ENCODE assay signal across 29 mouse cellular contexts in the genomic region with DNA sequence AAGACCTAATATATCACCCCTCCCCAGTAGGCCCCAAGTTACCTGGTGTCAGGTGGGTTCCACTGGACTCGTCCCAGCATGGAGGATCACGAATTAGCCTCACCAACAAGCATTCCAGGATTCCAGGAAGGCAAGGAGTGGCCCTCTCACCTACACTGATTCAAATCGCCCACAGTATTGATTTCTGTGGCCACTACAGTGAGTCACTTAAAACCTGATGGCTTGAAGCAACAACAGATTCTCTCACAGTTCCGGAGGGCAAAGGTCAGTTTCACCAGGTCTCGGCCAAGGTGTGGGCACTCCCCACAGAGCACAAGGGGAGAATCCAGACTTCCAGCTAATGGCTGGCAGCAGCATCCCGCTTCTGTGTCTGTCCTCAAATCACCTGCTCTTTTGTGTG. TPM values are rescaled to one million over a fixed set of nuclear protein-coding genes. Genes with fewer than 3 reads are reported as not detected.
A peak's percentile ranks its signal among the peaks of the same experiment; 100 is the strongest.
DNase-seq lines count a peak whose midpoint lies in the region; ATAC-seq and TF ChIP-seq lines count a peak whose summit lies in the region.
"Had no signal": no experiment of that assay in that cellular context is flagged by ENCODE, and none has a peak within 500 bp of the region (broad histone marks: within the 10 kb centered on the region; RNA-seq: fewer than 3 reads in every experiment).

No protein-coding gene starts in this region.

- no peak overlapping the region for H3K4me2 ChIP-seq in embryonic facial prominence, embryonic 11.5 days (ENCODE audit: low read depth, low read length)
- no peak overlapping the region for H3K4me2 ChIP-seq in stomach, embryonic 14.5 days (replicated peaks; ENCODE audit: low read depth, low read length)
- H3K4me2 ChIP-seq in stomach, postnatal 0 days (replicated peaks; ENCODE audit: low read depth), result no peak overlapping the region
- H3K4me2 ChIP-seq in midbrain, postnatal 0 days (ENCODE audit: low read depth, low read length, poor library complexity, severe bottlenecking), result no peak overlapping the region
- H3K4me2 ChIP-seq: embryonic facial prominence, embryonic 12.5 days; embryonic facial prominence, embryonic 15.5 days; forebrain, embryonic 12.5 days; forebrain, embryonic 15.5 days; heart, embryonic 12.5 days; heart, embryonic 15.5 days; hindbrain, embryonic 14.5 days had no signal

- 0 out of 2 replicates have a peak, but pooled peaks have one; percentile 8 for ATAC-seq in embryonic facial prominence, embryonic 11.5 days (replicated peaks; ENCODE audit: insufficient number of reproducible peaks, low FRiP score, low TSS enrichment, low read depth)
- ATAC-seq in stomach, embryonic 14.5 days (ENCODE audit: insufficient number of reproducible peaks, insufficient read depth, low FRiP score, low read depth), result 0 out of 2 replicates have a peak, but pooled peaks have one; percentile 28
- peak; percentile 88 for ATAC-seq in stomach, postnatal 0 days (ENCODE audit: low FRiP score, low TSS enrichment)
- no peak for ATAC-seq in midbrain, postnatal 0 days (ENCODE audit: low FRiP score)
- no peak for ATAC-seq in CD4-positive, CD25-positive, alpha-beta regulatory T cell, adult 4 months
- ATAC-seq: forebrain, embryonic 15.5 days; hindbrain, postnatal 0 days; Patski had no signal

- TF ChIP-seq EP300 in stomach, postnatal 0 days (optimal IDR thresholded peaks at IDR 0.05), result no peak

- H3K4me3 ChIP-seq in embryonic facial prominence, embryonic 11.5 days (ENCODE audit: low read depth, low read length), result no peak overlapping the region
- H3K4me3 ChIP-seq in embryonic facial prominence, embryonic 10.5 days, result no peak overlapping the region
- H3K4me3 ChIP-seq in stomach, embryonic 14.5 days (ENCODE audit: low read depth, low read length), result no peak overlapping the region
- H3K4me3 ChIP-seq in stomach, postnatal 0 days (ENCODE audit: low read depth, low read length), result no peak overlapping the region
- no peak overlapping the region for H3K4me3 ChIP-seq in midbrain, postnatal 0 days (ENCODE audit: low read depth, low read length)
- H3K4me3 ChIP-seq: embryonic facial prominence, embryonic 12.5 days; embryonic facial prominence, embryonic 15.5 days; forebrain, embryonic 12.5 days; forebrain, embryonic 15.5 days; heart, embryonic 12.5 days; heart, embryonic 15.5 days had no signal

- H3K36me3 ChIP-seq in embryonic facial prominence, embryonic 11.5 days (replicated peaks; ENCODE audit: control insufficient read depth, insufficient read depth, low read depth, low read length), result no peaks in the 10 kb centered on the region
- H3K36me3 ChIP-seq in embryonic facial prominence, embryonic 10.5 days (replicated peaks), result no peaks in the 10 kb centered on the region
- no peaks in the 10 kb centered on the region for H3K36me3 ChIP-seq in stomach, embryonic 14.5 days (ENCODE audit: control insufficient read depth, insufficient read depth, low read length)
- H3K36me3 ChIP-seq in stomach, postnatal 0 days (ENCODE audit: control insufficient read depth, insufficient read depth, low read length), result no peaks in the 10 kb centered on the region
- H3K36me3 ChIP-seq in midbrain, postnatal 0 days (ENCODE audit: insufficient read depth, low read length), result no peaks in the 10 kb centered on the region
- H3K36me3 ChIP-seq: embryonic facial prominence, embryonic 12.5 days; embryonic facial prominence, embryonic 15.5 days; forebrain, embryonic 12.5 days; forebrain, embryonic 15.5 days; G1E; heart, embryonic 12.5 days; heart, embryonic 15.5 days had no signal

- no peak overlapping the region for H3K27ac ChIP-seq in embryonic facial prominence, embryonic 11.5 days (replicated peaks; ENCODE audit: low read depth, low read length)
- H3K27ac ChIP-seq in embryonic facial prominence, embryonic 10.5 days (replicated peaks), result no peak overlapping the region
- no peak overlapping the region for H3K27ac ChIP-seq in stomach, embryonic 14.5 days (ENCODE audit: low read length)
- H3K27ac ChIP-seq in stomach, postnatal 0 days (replicated peaks), result no peak overlapping the region
- no peak overlapping the region for H3K27ac ChIP-seq in midbrain, postnatal 0 days (ENCODE audit: low read depth, low read length)
- H3K27ac ChIP-seq: embryonic facial prominence, embryonic 12.5 days; embryonic facial prominence, embryonic 15.5 days; forebrain, embryonic 12.5 days; forebrain, embryonic 15.5 days; heart, embryonic 15.5 days; hindbrain, embryonic 14.5 days; hindbrain, postnatal 0 days had no signal

- no peak overlapping the region for H3K9ac ChIP-seq in embryonic facial prominence, embryonic 11.5 days (replicated peaks; ENCODE audit: low read length)
- no peak overlapping the region for H3K9ac ChIP-seq in stomach, embryonic 14.5 days (replicated peaks; ENCODE audit: low read depth, low read length)
- H3K9ac ChIP-seq in stomach, postnatal 0 days (ENCODE audit: low read length), result no peak overlapping the region
- H3K9ac ChIP-seq in midbrain, postnatal 0 days (replicated peaks; ENCODE audit: low read length, poor library complexity, severe bottlenecking), result no peak overlapping the region
- H3K9ac ChIP-seq: embryonic facial prominence, embryonic 12.5 days; embryonic facial prominence, embryonic 15.5 days; forebrain, embryonic 12.5 days; forebrain, embryonic 15.5 days; heart, embryonic 12.5 days; heart, embryonic 15.5 days; hindbrain, embryonic 14.5 days had no signal

- 76% methylated on average over 6 of the region's 6 CpGs for WGBS in embryonic facial prominence, embryonic 11.5 days
- 67% methylated on average over 6 of the region's 6 CpGs for WGBS in embryonic facial prominence, embryonic 10.5 days
- WGBS in stomach, embryonic 14.5 days, result 54% methylated on average over 6 of the region's 6 CpGs
- 60% methylated on average over 6 of the region's 6 CpGs for WGBS in stomach, postnatal 0 days
- WGBS in midbrain, postnatal 0 days, result 75% methylated on average over 6 of the region's 6 CpGs

- no peaks in the 10 kb centered on the region for H3K27me3 ChIP-seq in embryonic facial prominence, embryonic 11.5 days (ENCODE audit: control insufficient read depth, insufficient read depth, low read length)
- peaks cover 4% of the 10 kb centered on the region; the same call in 1 of the 2 replicates for H3K27me3 ChIP-seq in embryonic facial prominence, embryonic 10.5 days (replicated peaks; ENCODE audit: low read depth, poor library complexity, severe bottlenecking)
- H3K27me3 ChIP-seq in stomach, embryonic 14.5 days (ENCODE audit: control insufficient read depth, insufficient read depth, low read length), result no peaks in the 10 kb centered on the region
- H3K27me3 ChIP-seq in stomach, postnatal 0 days (ENCODE audit: control insufficient read depth, insufficient read depth, low read length), result no peaks in the 10 kb centered on the region
- H3K27me3 ChIP-seq in midbrain, postnatal 0 days (ENCODE audit: insufficient read depth, low read length), result no peaks in the 10 kb centered on the region
- H3K27me3 ChIP-seq: embryonic facial prominence, embryonic 12.5 days; embryonic facial prominence, embryonic 15.5 days; forebrain, embryonic 15.5 days; Patski had no signal

- H3K4me1 ChIP-seq in embryonic facial prominence, embryonic 11.5 days (ENCODE audit: control insufficient read depth, insufficient read depth, low read length), result no peaks in the 10 kb centered on the region
- H3K4me1 ChIP-seq in embryonic facial prominence, embryonic 10.5 days, result peaks cover 6% of the 10 kb centered on the region; the same call in 1 of the 2 replicates
- no peaks in the 10 kb centered on the region for H3K4me1 ChIP-seq in stomach, embryonic 14.5 days (ENCODE audit: control insufficient read depth, insufficient read depth, low read length)
- H3K4me1 ChIP-seq in stomach, postnatal 0 days (replicated peaks; ENCODE audit: control insufficient read depth, insufficient read depth), result no peaks in the 10 kb centered on the region
- no peaks in the 10 kb centered on the region for H3K4me1 ChIP-seq in midbrain, postnatal 0 days (ENCODE audit: insufficient read depth, low read length)
- H3K4me1 ChIP-seq: embryonic facial prominence, embryonic 12.5 days; embryonic facial prominence, embryonic 15.5 days; forebrain, embryonic 12.5 days; forebrain, embryonic 15.5 days; heart, embryonic 12.5 days; heart, embryonic 15.5 days had no signal

- DNase-seq in embryonic facial prominence, embryonic 11.5 days (ENCODE audit: low spot score), result no peak
- DNase-seq in embryonic facial prominence, embryonic 10.5 days (ENCODE audit: low spot score), result no peak
- DNase-seq in right cerebral cortex, postnatal 14 days, result peak; percentile 1
- DNase-seq in right cerebral cortex, postnatal 10 days (ENCODE audit: low spot score in 2 of 2), result no peak
- DNase-seq in stomach, postnatal 0 days (ENCODE audit: low spot score), result peak; percentile 53
- no peak for DNase-seq in midbrain, postnatal 0 days (ENCODE audit: low spot score)
- DNase-seq: adrenal gland, adult 2 months; adrenal gland, postnatal 25 days; cerebellum, adult 11-12 months; cerebellum, adult 8-10 months; cerebellum, postnatal 10 days; cerebellum, postnatal 36 days; embryo, embryonic 11 days; gastrocnemius, postnatal 25 days; heart, adult 18-20 months; heart, postnatal 14 days; heart, postnatal 4 days had no signal

- TF ChIP-seq CTCF in stomach, postnatal 0 days (IDR thresholded peaks at IDR 0.05; ENCODE audit: low read depth), result no peak
- TF ChIP-seq CTCF in midbrain, postnatal 0 days (IDR thresholded peaks at IDR 0.05), result no peak

- H3K9me3 ChIP-seq in embryonic facial prominence, embryonic 11.5 days (replicated peaks; ENCODE audit: control insufficient read depth, low read length), result no peaks in the 10 kb centered on the region
- H3K9me3 ChIP-seq in embryonic facial prominence, embryonic 10.5 days, result no peaks in the 10 kb centered on the region
- H3K9me3 ChIP-seq in stomach, embryonic 14.5 days (ENCODE audit: control insufficient read depth, low read depth, low read length), result no peaks in the 10 kb centered on the region
- H3K9me3 ChIP-seq in stomach, postnatal 0 days (ENCODE audit: control insufficient read depth, low read length), result no peaks in the 10 kb centered on the region
- no peaks in the 10 kb centered on the region for H3K9me3 ChIP-seq in midbrain, postnatal 0 days (ENCODE audit: low read length)
- H3K9me3 ChIP-seq: embryonic facial prominence, embryonic 12.5 days; embryonic facial prominence, embryonic 15.5 days; forebrain, embryonic 12.5 days; forebrain, embryonic 15.5 days; G1E; heart, embryonic 12.5 days; heart, embryonic 15.5 days had no signal

RNA-seq across cellular contexts. Expression of a gene that starts 22.9 kb away (rescaled TPM):
- polyA plus RNA-seq in embryonic facial prominence, embryonic 11.5 days (2014; fragmentation: Nextera tagmentation; extraction: Ambion mirVana), result 7.1 and 7.6 TPM in 2 replicates
- polyA plus RNA-seq in embryonic facial prominence, embryonic 10.5 days (2016; fragmentation: Nextera tagmentation; extraction: Ambion mirVana), result 9.9 and 10.3 TPM in 2 replicates
- 1.4 and 1.9 TPM in 2 replicates for polyA plus RNA-seq in stomach, embryonic 14.5 days (2014; fragmentation: Nextera tagmentation; extraction: Ambion mirVana)
- 29.8 and 31.8 TPM in 2 replicates for polyA plus RNA-seq in stomach, postnatal 0 days (2015; fragmentation: Nextera tagmentation; extraction: Ambion mirVana)
- total RNA-seq in midbrain, postnatal 0 days (2014; rRNA removed), result 5.2 and 9.7 TPM in 2 replicates
- polyA plus RNA-seq in midbrain, postnatal 0 days (2015; fragmentation: Nextera tagmentation; extraction: Ambion mirVana), result 6.6 and 7.5 TPM in 2 replicates
- not detected for polyA plus RNA-seq in CD4-positive, CD25-positive, alpha-beta regulatory T cell, adult 4 months (2017; shearing (Covaris generic))

RNA-seq across cellular contexts. Expression of a gene that starts 59.1 kb away (rescaled TPM):
- 4.3 and 4.6 TPM in 2 replicates for polyA plus RNA-seq in embryonic facial prominence, embryonic 11.5 days (2014; fragmentation: Nextera tagmentation; extraction: Ambion mirVana)
- polyA plus RNA-seq in embryonic facial prominence, embryonic 10.5 days (2016; fragmentation: Nextera tagmentation; extraction: Ambion mirVana), result 4.2 and 5.6 TPM in 2 replicates
- polyA plus RNA-seq in stomach, embryonic 14.5 days (2014; fragmentation: Nextera tagmentation; extraction: Ambion mirVana), result 2.1 and 2.5 TPM in 2 replicates
- polyA plus RNA-seq in stomach, postnatal 0 days (2015; fragmentation: Nextera tagmentation; extraction: Ambion mirVana), result 2.2 and 2.7 TPM in 2 replicates
- 8.2 and 9.8 TPM in 2 replicates for total RNA-seq in midbrain, postnatal 0 days (2014; rRNA removed)
- polyA plus RNA-seq in midbrain, postnatal 0 days (2015; fragmentation: Nextera tagmentation; extraction: Ambion mirVana), result 4.2 and 4.6 TPM in 2 replicates
- polyA plus RNA-seq in CD4-positive, CD25-positive, alpha-beta regulatory T cell, adult 4 months (2017; shearing (Covaris generic)), result not detected
- polyA plus RNA-seq: G1E had no signal

Comparison
In these comparisons a context has a peak if more than half of its experiments do, and no peak if none do; other contexts are left out.
1. DNase-seq: peak in right cerebral cortex, postnatal 14 days (single experiment) and stomach, postnatal 0 days (single experiment); none in embryonic facial prominence, embryonic 11.5 days (single experiment), embryonic facial prominence, embryonic 10.5 days (single experiment), right cerebral cortex, postnatal 10 days (0 of 2) and midbrain, postnatal 0 days (single experiment).
2. ATAC-seq: peak in embryonic facial prominence, embryonic 11.5 days (single experiment), stomach, embryonic 14.5 days (single experiment) and stomach, postnatal 0 days (single experiment); none in midbrain, postnatal 0 days (single experiment) and CD4-positive, CD25-positive, alpha-beta regulatory T cell, adult 4 months (single experiment).